Comparison of ENCODE assay signal across 26 mouse cellular contexts in genomic region chr13:94491159-94491558, GRCm38 (mm10).
DNase-seq lines count a peak whose midpoint lies in the region; ATAC-seq lines count a peak whose summit lies in the region.
"Had no signal": no experiment of that assay in that cellular context is flagged by ENCODE, and none has a peak within 500 bp of the region (broad histone marks: within the 10 kb centered on the region; RNA-seq: fewer than 3 reads in every experiment).

No protein-coding gene starts in this region.

- peaks cover 10% of the 10 kb centered on the region; the same call in 1 of the 2 replicates for H3K36me3 ChIP-seq in hindbrain, embryonic 15.5 days
- H3K36me3 ChIP-seq in hindbrain, embryonic 16.5 days (ENCODE audit: control insufficient read depth, insufficient read depth, low read length), result no peaks in the 10 kb centered on the region; the same call in 1 of the 2 replicates
- peaks cover 10% of the 10 kb centered on the region; the same call in 1 of the 2 replicates for H3K36me3 ChIP-seq in midbrain, embryonic 14.5 days (ENCODE audit: control insufficient read depth, insufficient read depth, low read length)
- peaks cover 4% of the 10 kb centered on the region; the same call in 1 of the 2 replicates for H3K36me3 ChIP-seq in midbrain, embryonic 11.5 days (ENCODE audit: control insufficient read depth, insufficient read depth, low read length)
- peaks cover 15% of the 10 kb centered on the region for H3K36me3 ChIP-seq in neural tube, embryonic 13.5 days

- 0 out of 2 replicates have a peak, but pooled peaks cover 3% of the 10 kb centered on the region for H3K4me1 ChIP-seq in hindbrain, embryonic 15.5 days (replicated peaks)
- no peaks in the 10 kb centered on the region for H3K4me1 ChIP-seq in hindbrain, embryonic 16.5 days (ENCODE audit: control insufficient read depth, insufficient read depth, low read depth, low read length)
- H3K4me1 ChIP-seq in midbrain, embryonic 14.5 days (ENCODE audit: control insufficient read depth, insufficient read depth, low read length), result peaks cover 14% of the 10 kb centered on the region; the same call in 1 of the 2 replicates
- no peaks in the 10 kb centered on the region for H3K4me1 ChIP-seq in midbrain, embryonic 11.5 days (ENCODE audit: control insufficient read depth, insufficient read depth, low read length)
- H3K4me1 ChIP-seq in neural tube, embryonic 13.5 days (replicated peaks), result peaks cover 5% of the 10 kb centered on the region; the same call in 1 of the 2 replicates
- H3K4me1 ChIP-seq: embryonic facial prominence, embryonic 10.5 days; forebrain, embryonic 12.5 days; forebrain, embryonic 15.5 days had no signal

- 77% methylated on average over 8 of the region's 8 CpGs for WGBS in hindbrain, embryonic 15.5 days
- 79% methylated on average over 8 of the region's 8 CpGs for WGBS in hindbrain, embryonic 16.5 days
- WGBS in midbrain, embryonic 14.5 days, result 62% methylated on average over 8 of the region's 8 CpGs
- 96% methylated on average over 8 of the region's 8 CpGs for WGBS in midbrain, embryonic 11.5 days
- whole genome bisulfite sequencing in neural tube, embryonic 13.5 days, result 82% methylated on average over 8 of the region's 8 CpGs

- ATAC-seq in hindbrain, embryonic 15.5 days (ENCODE audit: low FRiP score, low read depth), result no peak
- no peak for ATAC-seq in hindbrain, embryonic 16.5 days
- no peak for ATAC-seq in midbrain, embryonic 14.5 days (ENCODE audit: low FRiP score, low TSS enrichment)
- ATAC-seq in midbrain, embryonic 11.5 days (ENCODE audit: low FRiP score), result no peak
- ATAC-seq in neural tube, embryonic 13.5 days (ENCODE audit: low read depth), result no peak
- ATAC-seq: activated CD4-positive, CD25-positive, alpha-beta regulatory T cell, adult 4 months; forebrain, embryonic 15.5 days had no signal

- DNase-seq in heart, adult 11 months, result peak; percentile 74
- DNase-seq in heart, postnatal 4 days, result no peak
- DNase-seq in midbrain, embryonic 14.5 days, result no peak
- no peak for DNase-seq in midbrain, embryonic 11.5 days (ENCODE audit: low spot score, missing footprints)
- no peak for DNase-seq in neural tube, embryonic 10.5 days (ENCODE audit: extremely low spot score, low spot score)
- DNase-seq: adrenal gland, adult 8-10 months; adrenal gland, postnatal 25 days; cerebellum, adult 11-12 months; cerebellum, adult 8-10 months; cerebellum, postnatal 10 days; cerebellum, postnatal 36 days; embryo, embryonic 11 days; gastrocnemius, postnatal 25 days; heart, adult 2 months; heart, postnatal 14 days had no signal

- no peaks in the 10 kb centered on the region for H3K27me3 ChIP-seq in hindbrain, embryonic 15.5 days
- H3K27me3 ChIP-seq in hindbrain, embryonic 16.5 days (replicated peaks; ENCODE audit: control insufficient read depth, insufficient read depth, low read length), result no peaks in the 10 kb centered on the region
- no peaks in the 10 kb centered on the region for H3K27me3 ChIP-seq in midbrain, embryonic 14.5 days (ENCODE audit: control insufficient read depth, insufficient read depth, low read length)
- H3K27me3 ChIP-seq in midbrain, embryonic 11.5 days (ENCODE audit: control insufficient read depth, insufficient read depth, low read length), result no peaks in the 10 kb centered on the region
- no peaks in the 10 kb centered on the region for H3K27me3 ChIP-seq in neural tube, embryonic 13.5 days
- H3K27me3 ChIP-seq: embryonic facial prominence, embryonic 13.5 days; forebrain, embryonic 12.5 days; forebrain, embryonic 15.5 days; heart, embryonic 13.5 days had no signal

- H3K9ac ChIP-seq in hindbrain, embryonic 15.5 days, result no peak overlapping the region
- no peak overlapping the region for H3K9ac ChIP-seq in hindbrain, embryonic 16.5 days (ENCODE audit: low read depth, low read length)
- no peak overlapping the region for H3K9ac ChIP-seq in midbrain, embryonic 14.5 days (replicated peaks; ENCODE audit: low read length)
- H3K9ac ChIP-seq in midbrain, embryonic 11.5 days (ENCODE audit: low read length), result no peak overlapping the region
- H3K9ac ChIP-seq in neural tube, embryonic 13.5 days, result no peak overlapping the region
- H3K9ac ChIP-seq: embryonic facial prominence, embryonic 13.5 days; forebrain, embryonic 12.5 days; forebrain, embryonic 15.5 days; heart, embryonic 13.5 days had no signal

- H3K4me2 ChIP-seq in hindbrain, embryonic 15.5 days, result no peak overlapping the region
- no peak overlapping the region for H3K4me2 ChIP-seq in hindbrain, embryonic 16.5 days (ENCODE audit: low read length)
- H3K4me2 ChIP-seq in midbrain, embryonic 14.5 days (ENCODE audit: low read length), result no peak overlapping the region
- H3K4me2 ChIP-seq in midbrain, embryonic 11.5 days, result no peak overlapping the region
- no peak overlapping the region for H3K4me2 ChIP-seq in neural tube, embryonic 13.5 days
- H3K4me2 ChIP-seq: embryonic facial prominence, embryonic 13.5 days; forebrain, embryonic 12.5 days; forebrain, embryonic 15.5 days; heart, embryonic 13.5 days had no signal

- no peaks in the 10 kb centered on the region for H3K9me3 ChIP-seq in hindbrain, embryonic 15.5 days
- H3K9me3 ChIP-seq in hindbrain, embryonic 16.5 days (ENCODE audit: control insufficient read depth, low read length), result no peaks in the 10 kb centered on the region
- H3K9me3 ChIP-seq in midbrain, embryonic 14.5 days (ENCODE audit: control insufficient read depth, low read length), result no peaks in the 10 kb centered on the region
- H3K9me3 ChIP-seq in midbrain, embryonic 11.5 days (ENCODE audit: control insufficient read depth, low read length), result no peaks in the 10 kb centered on the region
- H3K9me3 ChIP-seq in neural tube, embryonic 13.5 days, result no peaks in the 10 kb centered on the region
- H3K9me3 ChIP-seq: embryonic facial prominence, embryonic 10.5 days; embryonic facial prominence, embryonic 13.5 days; forebrain, embryonic 12.5 days; forebrain, embryonic 15.5 days; heart, embryonic 10.5 days; heart, embryonic 13.5 days had no signal

- 0 out of 2 replicates have a peak overlapping the region, but pooled peaks have one; percentile 39 for H3K27ac ChIP-seq in hindbrain, embryonic 15.5 days (replicated peaks)
- H3K27ac ChIP-seq in hindbrain, embryonic 16.5 days (ENCODE audit: low read depth, low read length), result no peak overlapping the region
- peak overlapping the region; percentile 28 for H3K27ac ChIP-seq in midbrain, embryonic 14.5 days (replicated peaks; ENCODE audit: low read depth, low read length)
- no peak overlapping the region for H3K27ac ChIP-seq in midbrain, embryonic 11.5 days (ENCODE audit: low read depth, low read length)
- peak overlapping the region; percentile 52; the same call in 1 of the 2 replicates for H3K27ac ChIP-seq in neural tube, embryonic 13.5 days (replicated peaks)
- H3K27ac ChIP-seq: embryonic facial prominence, embryonic 10.5 days; embryonic facial prominence, embryonic 13.5 days; forebrain, embryonic 12.5 days; forebrain, embryonic 15.5 days; heart, adult 2 months; heart, embryonic 10.5 days; heart, embryonic 13.5 days had no signal

- H3K4me3 ChIP-seq in hindbrain, embryonic 15.5 days, result no peak overlapping the region
- H3K4me3 ChIP-seq in hindbrain, embryonic 16.5 days (ENCODE audit: low read length), result no peak overlapping the region
- no peak overlapping the region for H3K4me3 ChIP-seq in midbrain, embryonic 14.5 days (replicated peaks; ENCODE audit: low read depth, low read length)
- no peak overlapping the region for H3K4me3 ChIP-seq in midbrain, embryonic 11.5 days (ENCODE audit: low read depth, low read length)
- no peak overlapping the region for H3K4me3 ChIP-seq in neural tube, embryonic 13.5 days
- H3K4me3 ChIP-seq: embryonic facial prominence, embryonic 10.5 days; embryonic facial prominence, embryonic 13.5 days; erythroblast, embryonic 14.5 days; forebrain, embryonic 12.5 days; forebrain, embryonic 15.5 days; heart, adult 2 months; heart, embryonic 10.5 days; heart, embryonic 13.5 days had no signal

Comparison
In these comparisons a context has a peak if more than half of its experiments do, and no peak if none do; other contexts are left out.
1. H3K27ac ChIP-seq: peak in hindbrain, embryonic 15.5 days (single experiment), midbrain, embryonic 14.5 days (single experiment) and neural tube, embryonic 13.5 days (single experiment); none in hindbrain, embryonic 16.5 days (single experiment) and midbrain, embryonic 11.5 days (single experiment).